8 mouse cellular contexts compared by ENCODE assay signal in the genomic region with DNA sequence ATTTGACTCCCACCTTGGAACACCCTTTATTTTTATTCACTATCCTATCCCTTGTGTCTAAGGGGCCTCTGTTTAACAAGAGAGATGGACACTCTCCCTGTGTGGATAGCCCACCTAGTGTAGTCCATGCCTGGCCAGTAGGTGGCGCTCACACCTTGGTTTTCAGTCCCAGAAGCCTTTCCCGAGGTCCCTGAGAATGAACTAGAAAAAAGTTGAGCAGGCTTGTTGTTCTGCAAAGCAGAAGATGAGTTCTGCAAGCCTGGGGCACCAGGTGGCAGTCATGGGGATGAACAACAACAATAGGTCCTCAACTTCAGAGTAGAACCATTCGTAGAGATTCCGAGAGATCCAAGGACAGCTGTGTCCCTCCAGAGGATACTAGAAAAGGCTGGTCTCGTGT. TPM values are rescaled to one million over a fixed set of nuclear protein-coding genes. Genes with fewer than 3 reads are reported as not detected.
DNase-seq lines count a peak whose midpoint lies in the region; ATAC-seq and TF ChIP-seq lines count a peak whose summit lies in the region.

No protein-coding gene starts in this region.

- H3K36me3 ChIP-seq in midbrain, embryonic 14.5 days (ENCODE audit: control insufficient read depth, insufficient read depth, low read length): no peaks in the 10 kb centered on the region
- H3K36me3 ChIP-seq in midbrain, embryonic 13.5 days: 0 out of 2 replicates have a peak, but pooled peaks cover 4% of the 10 kb centered on the region

- H3K4me1 ChIP-seq in midbrain, embryonic 14.5 days (ENCODE audit: control insufficient read depth, insufficient read depth, low read length): no peaks in the 10 kb centered on the region
- no peaks in the 10 kb centered on the region for H3K4me1 ChIP-seq in midbrain, embryonic 13.5 days (replicated peaks)
- H3K4me1 ChIP-seq in cortical plate, adult 2 months (ENCODE audit: control insufficient read depth, insufficient read depth, low read length): no peaks in the 10 kb centered on the region

- H3K9me3 ChIP-seq in midbrain, embryonic 14.5 days (ENCODE audit: control insufficient read depth, low read length): no peaks in the 10 kb centered on the region
- no peaks in the 10 kb centered on the region for H3K9me3 ChIP-seq in midbrain, embryonic 13.5 days

- no peak for TF ChIP-seq POLR2A in cortical plate, adult 2 months (IDR thresholded peaks at IDR 0.05; ENCODE audit: extremely low read depth, insufficient read depth, low read length)

- no peak for ATAC-seq in midbrain, embryonic 14.5 days (ENCODE audit: low FRiP score, low TSS enrichment)
- ATAC-seq in midbrain, embryonic 13.5 days: no peak
- ATAC-seq in megakaryocyte-erythroid progenitor cell, adult 5-6 weeks (replicated peaks; ENCODE audit: low FRiP score, low TSS enrichment, poor library complexity, severe bottlenecking): peak; percentile 51

- no peak overlapping the region for H3K4me2 ChIP-seq in midbrain, embryonic 14.5 days (ENCODE audit: low read length)
- H3K4me2 ChIP-seq in midbrain, embryonic 13.5 days (replicated peaks): no peak overlapping the region

- TF ChIP-seq CTCF in cortical plate, adult 2 months (IDR thresholded peaks at IDR 0.05; ENCODE audit: extremely low read depth, insufficient read depth, low read length): peak; percentile 48

- peak; percentile 76 to 77 for DNase-seq in cerebellum, postnatal 10 days
- no peak for DNase-seq in cerebellum, adult 11 months
- peak; percentile 39 for DNase-seq in midbrain, embryonic 14.5 days
- DNase-seq in kidney, postnatal 36 days: peak; percentile 56 to 85
- peak; percentile 73 for DNase-seq in urinary bladder, postnatal 14 days (ENCODE audit: low spot score)

- no peaks in the 10 kb centered on the region for H3K27me3 ChIP-seq in midbrain, embryonic 14.5 days (ENCODE audit: control insufficient read depth, insufficient read depth, low read length)
- no peaks in the 10 kb centered on the region for H3K27me3 ChIP-seq in midbrain, embryonic 13.5 days

- H3K9ac ChIP-seq in midbrain, embryonic 14.5 days (replicated peaks; ENCODE audit: low read length): no peak overlapping the region
- no peak overlapping the region for H3K9ac ChIP-seq in midbrain, embryonic 13.5 days (replicated peaks)

- H3K27ac ChIP-seq in midbrain, embryonic 14.5 days (replicated peaks; ENCODE audit: low read depth, low read length): no peak overlapping the region
- H3K27ac ChIP-seq in midbrain, embryonic 13.5 days: no peak overlapping the region
- H3K27ac ChIP-seq in cortical plate, adult 2 months (ENCODE audit: insufficient read depth, low read length): no peak overlapping the region

- WGBS in midbrain, embryonic 14.5 days: 70% methylated on average over 5 of the region's 5 CpGs
- 67% methylated on average over 5 of the region's 5 CpGs for WGBS in midbrain, embryonic 13.5 days

- H3K4me3 ChIP-seq in midbrain, embryonic 14.5 days (replicated peaks; ENCODE audit: low read depth, low read length): no peak overlapping the region
- H3K4me3 ChIP-seq in midbrain, embryonic 13.5 days (replicated peaks): no peak overlapping the region
- H3K4me3 ChIP-seq in cortical plate, adult 2 months (ENCODE audit: insufficient read depth, low read length): no peak overlapping the region

RNA-seq across cellular contexts. Expression of a gene that starts 35.8 kb away (rescaled TPM):
- 6.4 and 12.5 TPM in 2 replicates for polyA plus RNA-seq in midbrain, embryonic 14.5 days (2014; fragmentation: Nextera tagmentation; extraction: Ambion mirVana)
- polyA plus RNA-seq in midbrain, embryonic 13.5 days (2015; fragmentation: Nextera tagmentation; extraction: Ambion mirVana): 17.7 and 18.8 TPM in 2 replicates
- 0.28 and 0.63 TPM in 2 replicates for polyA plus RNA-seq in cortical plate, adult 2 months (2012; rRNA removed)
- total RNA-seq in megakaryocyte-erythroid progenitor cell, adult 5-6 weeks (2014; fragmentation: Nextera tagmentation): 322 and 382 TPM in 2 replicates
- 295 and 333 TPM in 2 replicates for total RNA-seq in megakaryocyte-erythroid progenitor cell, adult 5-6 weeks (2017)
